Mouse (Mus musculus) hindlimb bud, embryonic 11.5 days (tissue): Measurements from ENCODE around the gene Rcan1.

ENCODE experiments used
- DNase-seq: peaks from one replicate; pipeline ENCODE4 v3.0.0-alpha.2; 2012; ENCODE audit warnings: low read depth, low spot score; ENCODE audit errors: extremely low spot score

Rcan1 gene

GRCm38 (mm10) chr16:92402216-92402615 lies 68.5 kb downstream of the Rcan1 start:
- no peak for DNase-seq

GRCm38 (mm10) chr16:92401206-92401605 lies 69.5 kb downstream of the Rcan1 start:
- DNase-seq = no peak

- peak; percentile 72 for DNase-seq
These were observed 70.9 kb downstream of the Rcan1 start for GRCm38 (mm10) chr16:92399490-92400458.

- DNase-seq = no peak
These were observed 72.0 kb downstream of the Rcan1 start for GRCm38 (mm10) chr16:92398574-92399118.

GRCm38 (mm10) chr16:92397745-92398573 lies 72.7 kb downstream of the Rcan1 start:
- no peak for DNase-seq

GRCm38 (mm10) chr16:92393732-92394131 lies 76.9 kb downstream of the Rcan1 start:
- DNase-seq = no peak

- no peak for DNase-seq
These were observed 83.0 kb downstream of the Rcan1 start for GRCm38 (mm10) chr16:92387692-92388091.

GRCm38 (mm10) chr16:92385062-92385461 lies 85.6 kb downstream of the Rcan1 start:
- DNase-seq = no peak

- no peak for DNase-seq
These were observed 87.3 kb downstream of the Rcan1 start for GRCm38 (mm10) chr16:92383412-92383811.

- DNase-seq = no peak
These were observed 88.2 kb downstream of the Rcan1 start for GRCm38 (mm10) chr16:92382508-92382907.

GRCm38 (mm10) chr16:92381092-92381491 lies 89.6 kb downstream of the Rcan1 start:
- DNase-seq = no peak

- no peak for DNase-seq
These were observed 93.7 kb downstream of the Rcan1 start for GRCm38 (mm10) chr16:92376976-92377375.

- DNase-seq = no peak
These were observed 99.0 kb downstream of the Rcan1 start for GRCm38 (mm10) chr16:92371623-92372022.

GRCm38 (mm10) chr16:92369260-92369659 lies 101.4 kb downstream of the Rcan1 start:
- DNase-seq = no peak

- DNase-seq = no peak
These were observed 105.2 kb downstream of the Rcan1 start for GRCm38 (mm10) chr16:92365477-92365876.

- DNase-seq = no peak
These were observed 110.0 kb downstream of the Rcan1 start for GRCm38 (mm10) chr16:92360711-92361110.

- no peak for DNase-seq
These were observed 111.4 kb downstream of the Rcan1 start, which contains the start of gene Kcne1 for GRCm38 (mm10) chr16:92359229-92359628. Gene Kcne1 (minus strand): TSS chr16:92359468.

GRCm38 (mm10) chr16:92358734-92359133 lies 111.9 kb downstream of the Rcan1 start:
- no peak for DNase-seq

- DNase-seq = no peak
These were observed 113.1 kb downstream of the Rcan1 start for GRCm38 (mm10) chr16:92357566-92357965.

GRCm38 (mm10) chr16:92357023-92357422 lies 113.6 kb downstream of the Rcan1 start:
- DNase-seq = no peak

GRCm38 (mm10) chr16:92355982-92356381 lies 114.7 kb downstream of the Rcan1 start:
- no peak for DNase-seq
